Mouse (Mus musculus): ENCODE results near the gene Tomm34. TPM values are rescaled to one million over a fixed set of nuclear protein-coding genes. Genes with fewer than 3 reads are reported as not detected.

Tomm34 gene
- polyA plus RNA-seq, 1 experiment from 2014 or later: 20.5 TPM

DNA sequence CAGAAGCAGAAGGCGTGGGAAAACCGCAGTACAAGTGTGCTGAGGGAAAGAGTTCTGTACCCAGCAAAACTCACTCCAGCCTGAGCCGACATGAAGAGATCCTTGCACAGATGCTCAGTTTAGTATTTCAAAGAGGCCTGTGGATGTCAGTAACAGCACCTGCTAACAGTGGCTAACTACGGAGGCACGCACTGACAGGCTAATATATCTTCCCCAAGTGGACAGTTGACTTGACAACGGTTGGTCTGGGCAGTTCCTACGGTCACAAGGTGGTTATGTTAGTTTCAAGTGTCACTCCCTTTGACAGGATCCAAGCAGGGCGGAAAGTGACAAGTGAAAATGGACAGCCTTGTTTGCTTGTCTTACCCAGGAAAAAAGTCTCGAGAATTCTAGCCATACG is 11.2 kb upstream of the Tomm34 start:
- ATAC-seq (ENCODE audit: low FRiP score, low TSS enrichment) (no peak), DNase-seq (ENCODE audit: low spot score) (no peak)
- Histone ChIP-seq H3K4me3 (ENCODE audit: low read depth, low read length) (no peak overlapping the region), H3K9me3 (ENCODE audit: control insufficient read depth, low read length) (no peaks in the 10 kb centered on the region), H3K27ac (replicated peaks) (no peak overlapping the region), H3K4me2 (replicated peaks; ENCODE audit: low read depth) (no peak overlapping the region), H3K27me3 (ENCODE audit: control insufficient read depth, insufficient read depth, low read length) (no peaks in the 10 kb centered on the region), H3K9ac (ENCODE audit: low read length) (no peak overlapping the region), H3K36me3 (ENCODE audit: control insufficient read depth, insufficient read depth, low read length) (peaks cover 20% of the 10 kb centered on the region), H3K4me1 (replicated peaks; ENCODE audit: control insufficient read depth, insufficient read depth) (no peaks in the 10 kb centered on the region)
- WGBS: 86% methylated on average over 10 of the region's 10 CpGs
- TF ChIP-seq CTCF (IDR thresholded peaks at IDR 0.05; ENCODE audit: low read depth) (no peak), EP300 (optimal IDR thresholded peaks at IDR 0.05) (no peak)

DNA sequence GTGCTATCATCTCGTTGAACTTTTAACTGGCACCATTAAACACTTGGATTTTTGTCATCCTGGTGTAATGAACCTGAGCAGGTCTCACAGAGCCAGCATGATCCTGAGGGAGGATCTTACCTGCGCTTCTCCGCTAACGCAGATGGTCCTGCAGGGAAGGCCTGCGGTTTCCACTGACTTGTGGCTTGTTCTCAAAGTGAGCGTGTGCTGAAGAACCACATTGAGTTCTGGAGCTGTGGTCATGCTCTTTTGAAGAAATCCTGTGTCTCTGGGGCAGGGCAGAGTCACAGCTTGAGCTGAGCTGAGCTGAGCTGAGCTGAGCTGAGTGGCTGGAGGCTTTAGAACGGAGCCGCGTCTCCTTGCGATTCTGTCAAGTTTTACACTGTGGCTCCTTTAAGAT is 10.6 kb upstream of the Tomm34 start:
- Histone ChIP-seq H3K9ac (ENCODE audit: low read length) (no peak overlapping the region), H3K4me1 (replicated peaks; ENCODE audit: control insufficient read depth, insufficient read depth) (no peaks in the 10 kb centered on the region), H3K4me3 (ENCODE audit: low read depth, low read length) (no peak overlapping the region), H3K27me3 (ENCODE audit: control insufficient read depth, insufficient read depth, low read length) (no peaks in the 10 kb centered on the region), H3K27ac (replicated peaks) (no peak overlapping the region), H3K36me3 (ENCODE audit: control insufficient read depth, insufficient read depth, low read length) (peaks cover 15% of the 10 kb centered on the region), H3K4me2 (replicated peaks; ENCODE audit: low read depth) (no peak overlapping the region), H3K9me3 (ENCODE audit: control insufficient read depth, low read length) (no peaks in the 10 kb centered on the region)
- ATAC-seq (ENCODE audit: low FRiP score, low TSS enrichment): no peak
- TF ChIP-seq CTCF (IDR thresholded peaks at IDR 0.05; ENCODE audit: low read depth) (no peak), EP300 (optimal IDR thresholded peaks at IDR 0.05) (no peak)
- WGBS: 95% methylated on average over 10 of the region's 10 CpGs
- DNase-seq (ENCODE audit: low spot score): no peak

DNA sequence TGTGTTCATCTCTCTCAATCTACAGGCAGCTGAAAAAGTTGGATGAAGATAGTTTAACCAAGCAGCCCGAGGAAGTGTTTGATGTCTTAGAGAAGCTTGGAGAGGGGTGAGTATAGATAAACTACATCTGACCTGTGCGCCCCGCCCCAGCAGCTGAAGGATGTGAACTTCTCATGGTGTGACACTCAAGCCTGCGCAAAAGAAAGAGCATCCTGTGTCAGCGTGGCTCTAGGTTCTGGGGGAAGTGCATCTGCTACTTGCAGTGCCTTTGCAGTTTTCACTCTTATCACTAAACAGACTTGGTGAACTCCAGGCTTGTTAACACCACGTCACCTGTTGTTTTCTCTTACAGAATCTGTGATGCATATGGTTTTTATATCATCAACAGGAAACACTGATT is 8.5 kb upstream of the Tomm34 start:
- no peak overlapping the region for H3K4me3 ChIP-seq (ENCODE audit: low read depth, low read length)
- ATAC-seq (ENCODE audit: low FRiP score, low TSS enrichment) (no peak), DNase-seq (ENCODE audit: low spot score) (no peak)
- H3K9ac ChIP-seq (ENCODE audit: low read length): no peak overlapping the region
- H3K36me3 ChIP-seq (ENCODE audit: control insufficient read depth, insufficient read depth, low read length): peaks cover 15% of the 10 kb centered on the region
- no peaks in the 10 kb centered on the region for H3K9me3 ChIP-seq (ENCODE audit: control insufficient read depth, low read length)
- no peak overlapping the region for H3K4me2 ChIP-seq (replicated peaks; ENCODE audit: low read depth)
- H3K27ac ChIP-seq (replicated peaks): no peak overlapping the region
- no peaks in the 10 kb centered on the region for H3K4me1 ChIP-seq (replicated peaks; ENCODE audit: control insufficient read depth, insufficient read depth)
- no peak for TF ChIP-seq EP300 (optimal IDR thresholded peaks at IDR 0.05)
- TF ChIP-seq CTCF (IDR thresholded peaks at IDR 0.05; ENCODE audit: low read depth): no peak
- WGBS: 75% methylated on average over 6 of the region's 6 CpGs
- H3K27me3 ChIP-seq (ENCODE audit: control insufficient read depth, insufficient read depth, low read length): no peaks in the 10 kb centered on the region

DNA sequence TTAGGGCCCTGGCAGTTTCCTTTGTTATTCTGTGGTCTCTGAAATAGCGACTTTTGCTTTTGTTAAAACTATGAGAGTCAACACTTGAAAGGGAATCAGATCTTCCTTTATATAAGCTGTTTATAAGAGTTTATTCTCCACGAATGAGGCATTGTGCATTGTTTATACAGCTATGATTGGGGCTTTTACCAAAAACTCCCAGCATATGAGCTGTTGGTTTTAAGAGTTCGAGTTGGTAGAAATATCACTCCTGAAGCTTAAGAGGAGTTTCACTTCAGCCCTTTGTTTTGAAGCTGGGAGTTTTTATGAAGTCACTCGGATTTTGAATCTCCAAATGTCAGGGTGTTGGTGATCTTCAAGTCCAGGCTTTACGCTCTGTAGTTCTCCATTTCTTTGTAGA is 6.9 kb upstream of the Tomm34 start:
- TF ChIP-seq EP300 (optimal IDR thresholded peaks at IDR 0.05) (no peak), CTCF (IDR thresholded peaks at IDR 0.05; ENCODE audit: low read depth) (no peak)
- no peak for DNase-seq (ENCODE audit: low spot score)

DNA sequence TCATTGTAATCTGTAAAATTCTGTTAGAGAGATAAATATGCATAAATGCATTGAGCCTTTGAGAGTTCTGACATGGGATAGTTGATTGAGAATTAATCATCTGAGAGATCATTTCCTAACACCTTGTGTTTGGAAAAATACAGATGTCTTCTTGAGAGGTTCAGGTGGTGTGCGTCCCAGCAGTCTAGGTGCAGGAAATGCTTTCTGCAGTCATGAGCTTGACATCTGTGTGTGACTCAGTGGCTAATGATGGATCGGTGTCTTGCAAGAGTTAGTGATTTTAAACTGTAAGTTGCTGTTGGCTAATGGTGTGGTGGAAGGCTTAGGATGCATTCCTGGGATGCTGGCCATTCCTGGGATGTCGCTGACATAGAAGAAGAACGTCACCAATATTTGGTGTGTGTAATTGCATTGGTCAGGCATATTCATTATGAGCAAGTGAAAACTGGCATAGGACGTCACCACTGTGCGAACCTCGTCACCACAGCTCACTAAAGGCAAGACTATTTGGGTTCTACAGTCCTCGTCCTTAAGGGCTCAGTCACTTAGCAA is 6.0 kb upstream of the Tomm34 start:
- no peak overlapping the region for H3K4me2 ChIP-seq (replicated peaks; ENCODE audit: low read depth)
- H3K27me3 ChIP-seq (ENCODE audit: control insufficient read depth, insufficient read depth, low read length): no peaks in the 10 kb centered on the region
- DNase-seq (ENCODE audit: low spot score) (no peak), ATAC-seq (ENCODE audit: low FRiP score, low TSS enrichment) (no peak)
- H3K4me3 ChIP-seq (ENCODE audit: low read depth, low read length): no peak overlapping the region
- TF ChIP-seq CTCF (IDR thresholded peaks at IDR 0.05; ENCODE audit: low read depth): no peak
- TF ChIP-seq EP300 (optimal IDR thresholded peaks at IDR 0.05): no peak
- H3K9me3 ChIP-seq (ENCODE audit: control insufficient read depth, low read length): no peaks in the 10 kb centered on the region
- no peak overlapping the region for H3K27ac ChIP-seq (replicated peaks)
- H3K36me3 ChIP-seq (ENCODE audit: control insufficient read depth, insufficient read depth, low read length): peaks cover 9% of the 10 kb centered on the region
- no peaks in the 10 kb centered on the region for H3K4me1 ChIP-seq (replicated peaks; ENCODE audit: control insufficient read depth, insufficient read depth)
- no peak overlapping the region for H3K9ac ChIP-seq (ENCODE audit: low read length)
- WGBS: 78% methylated on average over 8 of the region's 8 CpGs

More for the DNA sequence above, 6.9 kb upstream of the Tomm34 start:
- Histone ChIP-seq H3K27me3 (ENCODE audit: control insufficient read depth, insufficient read depth, low read length) (no peaks in the 10 kb centered on the region), H3K9me3 (ENCODE audit: control insufficient read depth, low read length) (no peaks in the 10 kb centered on the region), H3K9ac (ENCODE audit: low read length) (no peak overlapping the region), H3K27ac (replicated peaks) (no peak overlapping the region), H3K4me3 (ENCODE audit: low read depth, low read length) (no peak overlapping the region), H3K4me1 (replicated peaks; ENCODE audit: control insufficient read depth, insufficient read depth) (no peaks in the 10 kb centered on the region), H3K36me3 (ENCODE audit: control insufficient read depth, insufficient read depth, low read length) (peaks cover 9% of the 10 kb centered on the region), H3K4me2 (replicated peaks; ENCODE audit: low read depth) (no peak overlapping the region)
- 55% methylated on average over 5 of the region's 5 CpGs for WGBS
- ATAC-seq (ENCODE audit: low FRiP score, low TSS enrichment): no peak

DNA sequence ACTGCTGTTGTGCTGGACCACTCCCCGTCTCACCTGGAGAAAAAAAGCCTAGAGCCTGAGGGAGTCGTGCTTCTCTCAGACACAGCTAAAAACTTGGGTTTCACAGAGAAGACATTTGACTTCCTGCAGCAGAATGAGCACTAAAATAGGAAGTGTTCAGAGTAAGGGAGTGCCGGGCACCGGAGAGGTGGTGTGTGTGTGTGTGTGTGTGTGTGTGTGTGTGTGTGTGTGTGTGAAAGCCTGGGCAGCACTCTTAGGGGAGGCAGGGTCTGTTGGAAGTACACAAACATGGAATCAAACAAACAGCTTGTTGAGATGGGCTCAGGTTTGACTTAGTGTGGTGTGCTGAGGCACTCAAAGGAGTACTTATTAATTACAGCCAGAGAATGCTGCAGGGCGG is 4.1 kb upstream of the Tomm34 start:
- ATAC-seq (ENCODE audit: low FRiP score, low TSS enrichment): no peak
- no peaks in the 10 kb centered on the region for H3K9me3 ChIP-seq (ENCODE audit: control insufficient read depth, low read length)
- H3K4me1 ChIP-seq (replicated peaks; ENCODE audit: control insufficient read depth, insufficient read depth): peaks cover under 1% of the 10 kb centered on the region; the same call in 1 of the 2 replicates
- no peak overlapping the region; the same call in 1 of the 2 replicates for H3K27ac ChIP-seq (replicated peaks)
- WGBS: 23% methylated on average over 5 of the region's 5 CpGs
- H3K27me3 ChIP-seq (ENCODE audit: control insufficient read depth, insufficient read depth, low read length): no peaks in the 10 kb centered on the region
- DNase-seq (ENCODE audit: low spot score): peak; percentile 35
- TF ChIP-seq CTCF (IDR thresholded peaks at IDR 0.05; ENCODE audit: low read depth): no peak
- no peak for TF ChIP-seq EP300 (optimal IDR thresholded peaks at IDR 0.05)
- H3K4me3 ChIP-seq (ENCODE audit: low read depth, low read length): peak overlapping the region; percentile 87
- H3K36me3 ChIP-seq (ENCODE audit: control insufficient read depth, insufficient read depth, low read length): no peaks in the 10 kb centered on the region
- peak overlapping the region; percentile 81 for H3K4me2 ChIP-seq (replicated peaks; ENCODE audit: low read depth)
- H3K9ac ChIP-seq (ENCODE audit: low read length): no peak overlapping the region

Measured in stomach, postnatal 0 days (tissue).